Mouse (Mus musculus): ENCODE measurements around the gene Tunar. TPM values are rescaled to one million over a fixed set of nuclear protein-coding genes. Genes with fewer than 3 reads are reported as not detected.

Tunar gene
- total and polyA plus RNA-seq, 2 experiments = not detected

- H3K4me3 ChIP-seq (ENCODE audit: insufficient read depth, low read depth, low read length) = no peak overlapping the region
- no peak overlapping the region for H3K9ac ChIP-seq (ENCODE audit: low read depth, low read length)
- H3K27ac ChIP-seq (replicated peaks; ENCODE audit: insufficient read depth, low read depth, low read length) = no peak overlapping the region
- no peaks in the 10 kb centered on the region for H3K79me2 ChIP-seq (ENCODE audit: control insufficient read depth, insufficient read depth, low read length)
- DNase-seq (ENCODE audit: extremely low read depth, low read depth, low spot score) = no peak
- H3K4me1 ChIP-seq (ENCODE audit: control insufficient read depth, insufficient read depth, low read length) = no peaks in the 10 kb centered on the region
- H3K27me3 ChIP-seq (ENCODE audit: control insufficient read depth, insufficient read depth, low read length) = no peaks in the 10 kb centered on the region
- no peaks in the 10 kb centered on the region for H3K36me3 ChIP-seq (ENCODE audit: control insufficient read depth, insufficient read depth, low read length)
- WGBS = 82% methylated on average over 5 of the region's 5 CpGs
- TF ChIP-seq CTCF (IDR thresholded peaks at IDR 0.05; ENCODE audit: low read depth, low read length) (no peak), POLR2A (IDR thresholded peaks at IDR 0.05; ENCODE audit: extremely low read depth, insufficient read depth, low read length) (no peak)
Observed at GRCm38 (mm10) chr12:105403742-105404141, 70.1 kb downstream of the Tunar start.

- no peak for TF ChIP-seq POLR2A (IDR thresholded peaks at IDR 0.05; ENCODE audit: extremely low read depth, insufficient read depth, low read length)
- no peak for TF ChIP-seq CTCF (IDR thresholded peaks at IDR 0.05; ENCODE audit: low read depth, low read length)
- WGBS = 65% methylated on average over 6 of the region's 6 CpGs
- DNase-seq (ENCODE audit: extremely low read depth, low read depth, low spot score) = no peak
Observed at GRCm38 (mm10) chr12:105406008-105406407, 72.3 kb downstream of the Tunar start.

GRCm38 (mm10) chr12:105413909-105414308, 80.2 kb downstream of the Tunar start:
- TF ChIP-seq CTCF (IDR thresholded peaks at IDR 0.05; ENCODE audit: low read depth, low read length) (no peak), POLR2A (IDR thresholded peaks at IDR 0.05; ENCODE audit: extremely low read depth, insufficient read depth, low read length) (no peak)
- H3K27ac ChIP-seq (replicated peaks; ENCODE audit: insufficient read depth, low read depth, low read length) = no peak overlapping the region
- H3K4me1 ChIP-seq (ENCODE audit: control insufficient read depth, insufficient read depth, low read length) = no peaks in the 10 kb centered on the region
- no peak overlapping the region for H3K9ac ChIP-seq (ENCODE audit: low read depth, low read length)
- no peak for DNase-seq (ENCODE audit: extremely low read depth, low read depth, low spot score)
- H3K27me3 ChIP-seq (ENCODE audit: control insufficient read depth, insufficient read depth, low read length) = no peaks in the 10 kb centered on the region
- no peaks in the 10 kb centered on the region for H3K36me3 ChIP-seq (ENCODE audit: control insufficient read depth, insufficient read depth, low read length)
- WGBS = 91% methylated on average over 8 of the region's 8 CpGs
- no peak overlapping the region for H3K4me3 ChIP-seq (ENCODE audit: insufficient read depth, low read depth, low read length)
- H3K79me2 ChIP-seq (ENCODE audit: control insufficient read depth, insufficient read depth, low read length) = no peaks in the 10 kb centered on the region

More at GRCm38 (mm10) chr12:105406008-105406407, 72.3 kb downstream of the Tunar start:
- Histone ChIP-seq H3K4me1 (ENCODE audit: control insufficient read depth, insufficient read depth, low read length) (no peaks in the 10 kb centered on the region), H3K27me3 (ENCODE audit: control insufficient read depth, insufficient read depth, low read length) (no peaks in the 10 kb centered on the region), H3K79me2 (ENCODE audit: control insufficient read depth, insufficient read depth, low read length) (no peaks in the 10 kb centered on the region), H3K27ac (replicated peaks; ENCODE audit: insufficient read depth, low read depth, low read length) (no peak overlapping the region), H3K4me3 (ENCODE audit: insufficient read depth, low read depth, low read length) (no peak overlapping the region), H3K9ac (ENCODE audit: low read depth, low read length) (no peak overlapping the region), H3K36me3 (ENCODE audit: control insufficient read depth, insufficient read depth, low read length) (no peaks in the 10 kb centered on the region)

GRCm38 (mm10) chr12:105420476-105420875, 86.8 kb downstream of the Tunar start:
- H3K4me1 ChIP-seq (ENCODE audit: control insufficient read depth, insufficient read depth, low read length) = no peaks in the 10 kb centered on the region
- DNase-seq (ENCODE audit: extremely low read depth, low read depth, low spot score) = no peak
- TF ChIP-seq POLR2A (IDR thresholded peaks at IDR 0.05; ENCODE audit: extremely low read depth, insufficient read depth, low read length) = no peak
- no peak for TF ChIP-seq CTCF (IDR thresholded peaks at IDR 0.05; ENCODE audit: low read depth, low read length)
- no peak overlapping the region for H3K4me3 ChIP-seq (ENCODE audit: insufficient read depth, low read depth, low read length)
- no peaks in the 10 kb centered on the region for H3K27me3 ChIP-seq (ENCODE audit: control insufficient read depth, insufficient read depth, low read length)
- 44% methylated on average over 6 of the region's 6 CpGs for WGBS
- H3K79me2 ChIP-seq (ENCODE audit: control insufficient read depth, insufficient read depth, low read length) = no peaks in the 10 kb centered on the region
- no peaks in the 10 kb centered on the region for H3K36me3 ChIP-seq (ENCODE audit: control insufficient read depth, insufficient read depth, low read length)
- no peak overlapping the region for H3K9ac ChIP-seq (ENCODE audit: low read depth, low read length)
- no peak overlapping the region for H3K27ac ChIP-seq (replicated peaks; ENCODE audit: insufficient read depth, low read depth, low read length)

GRCm38 (mm10) chr12:105426541-105426940, 92.9 kb downstream of the Tunar start:
- H3K27ac ChIP-seq (replicated peaks; ENCODE audit: insufficient read depth, low read depth, low read length) = no peak overlapping the region
- H3K79me2 ChIP-seq (ENCODE audit: control insufficient read depth, insufficient read depth, low read length) = no peaks in the 10 kb centered on the region
- H3K4me3 ChIP-seq (ENCODE audit: insufficient read depth, low read depth, low read length) = no peak overlapping the region
- TF ChIP-seq CTCF (IDR thresholded peaks at IDR 0.05; ENCODE audit: low read depth, low read length) (no peak), POLR2A (IDR thresholded peaks at IDR 0.05; ENCODE audit: extremely low read depth, insufficient read depth, low read length) (no peak)
- H3K4me1 ChIP-seq (ENCODE audit: control insufficient read depth, insufficient read depth, low read length) = no peaks in the 10 kb centered on the region
- H3K36me3 ChIP-seq (ENCODE audit: control insufficient read depth, insufficient read depth, low read length) = no peaks in the 10 kb centered on the region
- H3K9ac ChIP-seq (ENCODE audit: low read depth, low read length) = no peak overlapping the region
- WGBS = 69% methylated on average over 7 of the region's 7 CpGs
- H3K27me3 ChIP-seq (ENCODE audit: control insufficient read depth, insufficient read depth, low read length) = no peaks in the 10 kb centered on the region
- no peak for DNase-seq (ENCODE audit: extremely low read depth, low read depth, low spot score)

GRCm38 (mm10) chr12:105427039-105427757, 93.5 kb downstream of the Tunar start:
- WGBS = 28% methylated on average over 10 of the region's 10 CpGs
- H3K9ac ChIP-seq (ENCODE audit: low read depth, low read length) = no peak overlapping the region
- H3K27me3 ChIP-seq (ENCODE audit: control insufficient read depth, insufficient read depth, low read length) = no peaks in the 10 kb centered on the region
- H3K4me1 ChIP-seq (ENCODE audit: control insufficient read depth, insufficient read depth, low read length) = no peaks in the 10 kb centered on the region
- peak; percentile 14 for DNase-seq (ENCODE audit: extremely low read depth, low read depth, low spot score)
- TF ChIP-seq POLR2A (IDR thresholded peaks at IDR 0.05; ENCODE audit: extremely low read depth, insufficient read depth, low read length) (no peak), CTCF (IDR thresholded peaks at IDR 0.05; ENCODE audit: low read depth, low read length) (peak; percentile 28; the same call in 1 of the 2 replicates)
- no peak overlapping the region for H3K27ac ChIP-seq (replicated peaks; ENCODE audit: insufficient read depth, low read depth, low read length)
- H3K36me3 ChIP-seq (ENCODE audit: control insufficient read depth, insufficient read depth, low read length) = no peaks in the 10 kb centered on the region
- H3K4me3 ChIP-seq (ENCODE audit: insufficient read depth, low read depth, low read length) = no peak overlapping the region
- H3K79me2 ChIP-seq (ENCODE audit: control insufficient read depth, insufficient read depth, low read length) = no peaks in the 10 kb centered on the region
